Mouse (Mus musculus) frontal cortex, adult (tissue): ENCODE measurements at regions not wholly inside any gene's neighbourhood (a gene's known extent, or its start where the extent isn't known, plus 50 kb on each side); places are given as distances from the start of the nearest gene placed in this dataset.

Experiments
- ATAC-seq: cut with Nextera tagmentation; 2 replicates; pipeline ENCODE4 v1.9.2; 2017; ENCODE audit warnings: mild to moderate bottlenecking, moderate library complexity, mixed read lengths; ENCODE audit not compliant: low TSS enrichment

GRCm38 (mm10) chr17:85844486-85844885, 156.4 kb upstream of the Six2 start:
- no peak for ATAC-seq

DNA sequence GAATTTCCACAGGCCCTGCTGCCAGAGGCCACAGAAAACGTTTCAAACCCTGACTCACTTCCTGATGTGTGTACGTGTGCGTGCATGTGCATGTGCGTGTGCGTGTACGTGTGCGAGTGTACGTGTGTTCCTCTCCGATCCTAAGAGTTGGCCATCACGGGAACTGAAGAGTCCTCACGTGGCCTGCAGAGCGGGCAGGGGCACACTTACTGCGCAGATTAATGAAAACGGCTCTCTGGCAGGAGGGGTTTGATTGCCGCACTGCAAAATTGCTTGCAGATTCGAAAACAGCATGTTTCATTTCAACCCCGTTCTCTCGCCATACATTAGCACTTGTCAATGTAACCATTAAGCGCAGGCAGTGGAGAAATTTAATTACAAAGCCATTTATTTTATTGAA, 135.0 kb upstream of the Six2 start:
- ATAC-seq = no peak

DNA sequence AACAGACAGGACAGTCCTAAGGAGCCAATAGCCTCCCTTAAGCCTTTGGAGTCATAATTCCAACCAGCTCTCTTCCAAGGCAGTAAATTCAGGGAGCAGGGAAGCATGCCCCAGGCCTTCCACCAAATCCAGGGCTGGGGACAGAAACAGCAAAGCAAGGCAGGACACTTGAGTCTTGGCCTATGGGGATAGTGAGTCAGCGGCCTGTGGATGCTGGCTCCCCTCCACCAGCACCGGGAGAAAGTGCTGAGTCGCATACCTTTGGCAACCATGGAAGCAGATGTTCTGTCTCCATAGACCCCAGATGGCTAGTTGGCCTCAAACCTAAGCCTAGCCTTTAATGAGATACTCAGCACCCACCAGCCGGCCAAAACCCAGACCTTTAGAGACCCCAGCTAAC, 133.8 kb upstream of the Six2 start:
- no peak for ATAC-seq

DNA sequence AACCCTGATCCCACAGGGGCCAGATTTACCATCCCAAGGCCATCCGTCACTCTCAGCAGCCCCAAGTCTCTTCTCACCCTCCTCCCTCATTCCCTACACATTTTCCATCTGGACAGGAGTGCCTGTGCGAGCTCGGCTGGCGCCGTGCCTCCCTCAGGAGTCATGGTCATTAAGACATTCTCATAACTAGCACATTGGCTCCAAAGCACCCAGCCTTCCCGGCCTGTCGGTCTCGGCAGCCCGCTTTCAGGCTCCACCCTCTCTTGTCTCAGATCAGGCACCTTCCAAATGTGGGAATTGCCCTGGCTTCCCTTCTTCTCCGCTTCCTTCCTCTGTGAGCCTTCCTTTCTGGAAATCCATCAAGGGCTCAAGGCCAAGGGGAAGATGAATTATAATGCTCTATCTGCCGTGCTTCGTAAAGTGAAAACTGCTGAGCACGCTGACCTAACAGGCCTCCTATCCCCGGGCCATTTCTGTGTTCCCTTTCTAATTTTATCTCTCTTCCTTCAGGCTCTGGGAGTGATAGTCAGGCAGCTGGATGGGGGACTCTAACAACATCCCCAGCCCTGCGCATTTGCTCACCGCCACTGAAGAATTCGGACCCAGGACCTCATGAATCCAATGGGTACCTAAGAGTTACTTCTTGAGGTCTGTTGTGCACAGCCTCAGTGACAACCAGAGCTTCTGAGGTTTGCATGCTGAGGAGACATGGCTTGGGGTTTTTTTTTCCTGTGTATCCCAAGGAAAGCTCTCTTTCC, 130.2 kb upstream of the Six2 start:
- no peak for ATAC-seq

DNA sequence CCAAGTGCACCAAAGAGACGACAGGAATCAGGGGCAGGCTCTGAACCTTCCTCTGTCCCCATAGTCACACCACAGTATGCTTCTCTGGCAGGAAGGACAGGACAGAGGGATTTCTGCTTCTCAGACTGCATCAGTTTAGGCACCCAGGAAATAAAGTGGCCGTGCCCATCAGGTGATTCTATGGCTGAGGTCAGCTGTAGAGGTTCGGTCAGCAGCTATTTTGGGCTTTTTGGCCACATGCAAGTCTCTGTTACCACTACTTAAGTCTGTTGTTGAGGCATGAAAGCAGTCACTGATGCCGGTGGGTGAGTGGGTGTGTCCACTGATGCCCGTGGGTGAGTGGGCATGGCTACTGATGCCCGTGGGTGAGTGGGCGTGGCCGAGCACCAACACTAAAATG, 128.4 kb upstream of the Six2 start:
- ATAC-seq = no peak

DNA sequence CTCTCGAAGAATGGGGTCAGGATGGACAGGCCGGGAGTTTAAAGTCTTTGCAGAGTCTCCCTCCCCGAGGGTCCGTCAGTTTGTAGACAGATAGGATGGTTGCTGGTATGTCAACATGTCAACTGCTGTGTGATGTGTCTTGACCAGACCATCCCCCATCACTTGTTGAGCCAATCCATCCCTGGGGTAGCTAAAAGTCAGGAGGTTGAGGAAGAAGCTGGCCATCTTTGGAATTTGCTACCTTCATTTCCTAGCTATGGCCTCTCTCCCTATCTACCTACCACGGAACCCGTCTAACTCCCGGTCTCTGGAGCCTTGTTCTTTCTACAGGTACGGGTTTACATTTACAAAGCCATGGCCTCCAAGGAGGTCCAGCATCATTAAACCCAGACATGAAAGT, 128.0 kb upstream of the Six2 start:
- ATAC-seq = no peak

DNA sequence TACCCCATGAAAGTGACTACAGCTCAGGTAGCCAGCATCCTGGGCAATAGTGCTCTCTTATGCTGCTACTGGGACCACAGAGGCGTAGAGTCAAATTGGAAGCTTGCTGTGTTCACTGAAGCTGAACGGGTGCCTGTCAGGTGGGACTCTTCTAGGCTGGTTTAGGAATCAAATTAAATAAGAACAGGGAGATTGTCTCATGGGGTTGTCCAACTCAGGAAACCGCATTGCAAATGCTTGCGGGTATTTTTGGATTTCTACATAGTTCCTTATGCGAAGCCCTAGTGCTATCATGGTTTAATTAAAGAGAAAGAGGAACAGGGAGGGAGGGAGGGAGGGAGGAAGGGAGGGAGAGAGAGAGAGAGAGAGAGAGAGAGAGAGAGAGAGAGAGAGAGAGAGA, 120.5 kb upstream of the Six2 start:
- no peak for ATAC-seq

DNA sequence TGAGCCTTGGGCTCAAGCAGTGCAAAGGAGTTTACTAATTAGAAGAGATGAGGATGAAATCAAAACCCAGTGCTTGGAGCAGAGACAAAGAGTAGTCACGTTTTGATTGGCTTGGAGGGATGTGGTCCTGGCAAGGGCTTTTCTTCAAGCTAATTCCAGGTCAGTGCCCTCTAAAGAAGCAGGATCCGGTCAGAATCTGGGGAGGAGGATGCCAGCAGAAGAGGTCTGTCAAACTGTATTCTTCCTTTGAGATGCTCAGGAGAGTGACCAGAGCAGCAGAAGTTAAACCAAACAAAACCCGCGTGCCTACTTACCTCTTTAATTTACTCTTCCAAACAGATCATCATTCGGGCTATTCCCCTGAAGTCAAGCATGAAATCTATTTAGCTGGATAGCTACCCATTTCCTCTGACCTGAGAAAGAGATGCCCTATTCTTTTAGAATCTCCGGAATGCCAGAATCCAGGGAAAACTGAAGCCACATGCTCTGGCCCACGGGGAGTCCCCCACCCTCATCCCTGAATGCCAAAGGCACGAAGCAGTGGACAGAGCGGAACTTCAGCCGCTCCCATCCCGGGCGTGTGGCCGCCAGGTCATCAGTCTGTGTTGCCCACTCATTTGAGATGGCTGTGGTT, 117.8 kb upstream of the Six2 start:
- no peak for ATAC-seq

DNA sequence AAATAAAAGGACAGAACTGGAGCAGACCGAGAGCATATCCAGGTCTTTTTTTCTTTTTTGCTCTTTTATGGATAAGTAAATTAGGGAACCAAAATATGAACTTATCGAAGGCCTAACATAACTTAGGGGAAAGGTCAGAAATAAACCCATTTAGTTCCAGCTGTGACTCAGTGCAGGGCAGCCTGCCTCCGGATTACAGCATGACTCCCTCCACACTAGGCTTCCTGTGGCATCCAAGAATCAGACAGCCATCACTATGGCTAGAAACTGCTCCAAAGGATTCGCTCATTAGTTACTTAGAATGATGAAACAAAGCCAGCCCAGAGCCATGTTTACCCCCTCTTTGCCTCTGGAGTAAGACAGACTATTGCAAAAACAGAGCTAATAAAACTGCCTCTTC, 116.6 kb upstream of the Six2 start:
- ATAC-seq = no peak

DNA sequence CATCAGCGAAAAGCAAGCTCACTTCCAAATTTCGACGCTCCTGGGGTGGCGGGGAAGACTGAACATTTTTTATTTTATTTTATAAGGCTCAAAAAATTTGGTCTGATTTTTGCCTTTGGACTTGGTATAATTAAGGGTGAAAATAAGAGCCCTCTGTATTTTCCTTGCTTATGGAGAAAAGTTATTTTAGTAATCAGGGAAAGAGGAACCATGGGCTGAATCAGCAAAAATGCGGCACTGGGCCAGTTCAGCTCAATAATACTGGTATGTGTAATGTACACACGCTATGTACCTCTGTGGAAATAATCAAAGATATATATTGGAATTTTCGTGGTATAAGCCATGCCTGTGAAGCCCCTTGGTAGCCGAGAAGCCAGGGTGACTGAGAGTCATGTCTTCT, 113.7 kb upstream of the Six2 start:
- no peak for ATAC-seq

- no peak for ATAC-seq
These were observed 113.1 kb upstream of the Six2 start for GRCm38 (mm10) chr17:85801079-85801605.

- no peak for ATAC-seq
These were observed 112.4 kb upstream of the Six2 start for GRCm38 (mm10) chr17:85800357-85801078.

DNA sequence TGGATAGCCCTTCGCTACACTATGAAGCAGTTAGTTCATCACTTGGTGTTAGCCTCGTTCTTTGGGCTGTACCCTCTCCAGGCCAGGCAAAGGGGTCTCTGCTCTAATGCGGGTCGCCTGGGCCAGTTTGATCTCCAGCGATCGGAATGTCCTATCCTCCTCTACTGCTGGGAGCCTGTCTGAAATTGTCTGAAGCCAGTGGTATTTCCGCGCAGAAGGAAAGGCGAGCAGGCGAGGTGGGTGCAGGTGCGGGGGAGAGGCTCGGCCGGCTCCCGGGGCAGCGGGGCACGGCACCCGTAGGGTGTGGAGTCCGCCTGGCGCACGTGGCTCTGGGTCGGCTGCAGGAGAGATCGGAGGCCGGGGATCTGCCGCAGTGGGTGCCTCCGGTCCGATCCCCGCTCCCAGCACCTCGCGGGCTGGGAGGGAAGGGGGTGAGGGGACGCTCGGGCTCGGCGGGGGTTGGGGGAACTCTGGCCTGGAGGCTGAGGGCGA, 111.8 kb upstream of the Six2 start:
- ATAC-seq = no peak

DNA sequence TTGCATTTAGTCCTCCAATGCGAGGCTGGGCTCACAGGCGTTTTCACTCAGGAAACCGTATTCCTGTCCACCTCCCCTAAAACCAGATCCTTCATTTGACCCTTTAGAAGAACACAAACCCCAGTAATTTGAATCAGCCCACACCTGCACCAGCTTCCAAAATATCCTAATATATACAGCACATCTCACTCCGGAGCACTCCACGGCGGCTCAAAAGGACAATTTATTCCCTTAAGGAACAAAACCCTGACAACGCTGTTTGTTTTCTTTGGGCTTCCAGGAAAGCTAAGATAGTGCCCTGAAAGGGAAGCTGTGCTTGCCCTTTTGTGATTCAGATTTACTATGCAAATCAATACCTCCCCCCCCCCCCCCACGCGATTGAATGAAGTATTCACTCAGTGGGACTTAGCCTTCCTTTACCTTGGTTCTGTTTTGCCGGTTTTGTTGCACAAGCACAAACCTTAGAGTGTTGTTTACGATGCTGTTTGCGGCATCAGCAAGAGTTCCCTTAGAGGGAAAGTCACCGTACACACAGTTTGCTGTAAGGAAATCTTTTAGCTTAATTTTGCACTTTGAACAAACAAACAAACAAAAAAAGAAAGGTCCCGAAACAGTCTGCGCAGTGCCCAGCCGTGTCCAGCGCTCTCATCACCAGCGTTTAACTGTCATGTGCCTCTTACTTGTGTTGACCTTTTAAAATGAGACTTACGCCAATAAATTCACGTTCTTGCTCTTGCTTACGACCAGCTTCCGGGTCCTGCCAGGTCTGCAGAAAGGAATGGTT, 111.2 kb upstream of the Six2 start:
- ATAC-seq = no peak

DNA sequence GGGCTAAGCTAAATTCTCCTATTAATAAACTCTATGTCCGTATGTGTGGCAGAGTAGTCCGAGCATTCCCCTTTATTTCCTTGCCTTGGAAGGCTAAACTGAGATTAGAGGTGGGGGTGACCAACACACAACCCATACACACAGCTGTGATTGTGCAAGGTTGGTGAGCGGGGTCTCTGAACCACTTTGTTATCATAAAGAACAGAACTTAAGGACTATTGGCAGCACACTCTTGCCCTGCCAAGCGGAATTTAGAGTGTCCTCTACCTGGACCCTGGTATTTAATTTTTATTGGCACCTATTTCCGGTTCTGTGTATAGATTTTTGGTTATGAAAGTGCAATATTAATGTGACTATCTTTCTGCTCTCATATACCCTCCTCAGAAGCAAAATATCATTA, 109.7 kb upstream of the Six2 start:
- ATAC-seq = no peak

GRCm38 (mm10) chr17:85795820-85796219, 107.7 kb upstream of the Six2 start:
- no peak for ATAC-seq

DNA sequence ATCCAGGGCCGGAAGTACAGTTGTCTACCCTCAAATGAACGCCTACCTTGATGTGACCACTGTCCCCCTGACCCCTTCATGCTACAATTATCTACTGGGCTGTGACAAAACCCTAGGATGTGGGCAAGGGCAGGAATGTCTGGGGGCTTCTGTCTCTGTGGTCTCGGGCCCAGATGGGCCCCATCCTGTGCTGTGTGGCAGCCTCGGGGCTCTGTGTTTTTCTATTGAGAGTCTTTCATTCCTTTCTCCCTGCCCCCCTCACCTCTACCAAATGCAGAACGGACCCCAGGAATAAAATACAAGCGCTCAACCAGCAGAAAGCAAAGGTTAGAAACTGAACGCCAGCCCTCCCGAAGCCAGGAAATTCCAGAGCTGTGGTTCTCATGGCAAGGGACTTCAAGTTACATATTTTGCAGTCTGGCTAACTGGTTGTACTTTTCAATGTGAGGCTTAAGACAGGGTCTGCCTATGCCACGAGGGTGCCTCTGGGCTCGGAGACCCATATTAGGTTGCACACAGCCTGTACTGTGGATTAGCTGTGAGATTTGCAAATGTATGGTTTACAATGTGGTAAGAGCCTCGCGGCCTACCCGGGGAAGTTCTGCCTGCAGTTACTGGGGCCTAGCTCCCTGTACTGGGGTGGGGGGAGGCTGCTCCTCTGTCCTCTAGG, 97.7 kb upstream of the Six2 start:
- ATAC-seq = no peak

GRCm38 (mm10) chr17:85780477-85780876, 92.4 kb upstream of the Six2 start:
- no peak for ATAC-seq

DNA sequence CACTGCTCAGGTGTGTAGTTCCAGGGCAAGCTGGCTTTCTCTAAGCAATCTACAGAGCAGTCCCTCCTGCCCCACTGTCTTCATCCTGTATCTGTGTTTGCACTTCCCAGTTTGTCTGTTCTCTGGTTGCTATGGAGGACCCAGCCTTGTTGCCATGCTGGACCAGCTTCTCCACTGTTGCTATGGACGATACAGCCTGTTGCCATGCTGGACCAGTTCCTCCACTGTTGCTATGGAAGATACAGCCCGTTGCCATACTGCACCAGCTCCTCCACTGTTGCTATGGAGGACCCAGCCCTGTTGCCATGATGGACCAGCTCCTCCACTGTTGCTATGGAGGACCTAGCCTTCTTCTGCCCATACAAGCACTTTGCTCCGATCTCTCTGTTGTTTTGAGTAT, 88.8 kb upstream of the Six2 start:
- ATAC-seq = peak; percentile 80

GRCm38 (mm10) chr17:85768341-85768740, 80.3 kb upstream of the Six2 start:
- ATAC-seq = no peak

DNA sequence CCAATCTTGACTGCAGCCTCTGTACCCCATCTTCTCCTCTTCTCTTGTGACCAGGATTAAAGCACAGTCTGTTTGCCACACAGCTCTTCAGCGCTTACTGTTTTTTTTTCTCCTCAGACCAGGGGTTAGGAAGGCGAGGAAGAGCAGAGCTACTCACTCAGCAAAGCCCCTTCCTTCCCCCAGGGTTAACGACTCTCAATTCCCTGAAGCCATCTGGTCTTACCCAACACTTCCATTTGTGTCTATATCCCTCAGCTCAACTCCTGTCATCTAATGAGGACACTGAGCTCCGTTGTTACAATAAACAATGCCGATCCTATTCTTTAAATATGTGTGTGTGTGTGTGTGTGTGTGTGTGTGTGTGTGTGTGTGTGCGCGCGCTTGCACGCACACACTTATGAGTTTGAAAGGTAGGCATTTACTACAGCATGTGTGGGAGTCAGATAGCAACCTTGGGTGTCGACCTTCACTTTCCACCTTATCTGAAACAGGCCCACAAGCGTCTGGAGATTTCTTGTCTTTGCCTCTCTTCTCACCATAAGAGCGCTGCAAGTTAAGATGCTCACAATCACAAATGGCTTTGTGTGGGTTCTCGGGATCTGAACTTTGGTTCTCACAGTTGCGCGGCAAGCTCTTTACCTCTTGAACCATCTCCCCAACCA, 79.3 kb upstream of the Six2 start:
- ATAC-seq = no peak
